Mouse (Mus musculus) retina, adult 2 months (tissue): ENCODE results near the gene Cyp2c23.

ENCODE experiments used
- DNase-seq: peaks from one replicate; pipeline ENCODE4 v3.0.0-alpha.2; 2012; ENCODE audit warnings: low read depth, low spot score

Gene Cyp2c23

DNA sequence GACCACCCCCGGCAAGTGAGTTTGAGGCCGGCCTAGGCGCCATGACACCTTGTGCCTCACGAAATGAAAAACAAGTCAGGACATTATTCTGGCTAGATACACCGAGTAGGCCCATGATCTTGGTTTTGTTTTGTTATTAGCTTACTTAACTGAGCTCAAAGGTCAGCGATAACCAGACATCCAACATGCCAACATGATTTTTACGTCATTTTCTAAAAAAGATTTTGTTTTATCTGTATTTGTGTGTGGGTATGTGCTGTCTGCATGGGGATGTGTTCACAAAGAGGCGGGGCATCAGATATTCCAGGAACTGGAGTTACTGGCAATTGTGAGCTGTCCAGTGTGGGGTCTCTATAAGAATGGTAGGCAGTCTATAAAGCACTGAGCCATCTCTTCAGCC lies 56.9 kb downstream of the Cyp2c23 start:
- no peak for DNase-seq

- no peak for DNase-seq
Measured at GRCm38 (mm10) chr19:43968436-43969026, 60.5 kb downstream of the Cyp2c23 start.

GRCm38 (mm10) chr19:43966481-43966880 lies 62.5 kb downstream of the Cyp2c23 start:
- DNase-seq = no peak

- no peak for DNase-seq
Measured at GRCm38 (mm10) chr19:43965496-43966085, 63.4 kb downstream of the Cyp2c23 start.

GRCm38 (mm10) chr19:43962795-43963194 lies 66.2 kb downstream of the Cyp2c23 start:
- DNase-seq = no peak

GRCm38 (mm10) chr19:43961185-43961584 lies 67.8 kb downstream of the Cyp2c23 start:
- DNase-seq = no peak

DNA sequence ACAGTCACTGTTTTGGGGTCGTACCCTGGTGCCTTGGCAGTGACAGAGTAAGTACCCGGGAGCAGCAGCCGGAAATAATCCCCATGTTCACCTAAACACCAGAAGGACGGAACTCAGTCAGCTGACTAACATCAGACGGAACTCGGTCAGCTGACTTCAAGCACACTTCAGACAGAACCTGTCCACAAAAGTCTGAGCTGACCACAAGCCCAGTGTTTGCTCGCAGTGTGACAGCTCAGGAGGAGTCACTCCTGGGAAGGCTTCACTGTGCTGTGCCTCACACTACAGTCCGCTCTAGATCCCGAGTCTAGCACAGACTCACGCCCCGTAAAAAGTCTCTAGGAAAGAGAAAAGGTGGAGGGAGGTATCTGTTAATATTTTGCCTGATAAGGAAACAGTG lies 69.0 kb downstream of the Cyp2c23 start:
- no peak for DNase-seq

GRCm38 (mm10) chr19:43959162-43959561 lies 69.8 kb downstream of the Cyp2c23 start:
- peak; percentile 65 for DNase-seq

DNA sequence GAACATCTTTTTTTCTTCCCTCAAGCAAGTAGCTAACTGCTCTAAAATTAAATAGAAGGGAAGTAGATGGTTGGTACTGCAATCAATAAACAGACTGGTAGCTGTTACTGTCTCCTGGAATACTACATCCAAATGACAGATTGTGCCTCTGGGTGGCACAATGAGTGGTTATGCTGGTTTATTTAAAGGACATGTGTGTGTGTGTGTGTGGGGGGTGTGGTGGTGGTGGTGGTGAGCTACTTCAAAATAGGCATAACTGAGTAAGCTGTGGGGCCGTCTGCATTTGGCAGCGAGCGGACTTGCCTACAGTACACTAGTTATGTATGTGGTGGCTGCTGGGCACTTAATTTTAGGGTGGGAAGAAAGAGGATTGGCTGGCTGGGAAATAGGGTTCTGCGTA lies 71.1 kb downstream of the Cyp2c23 start:
- DNase-seq = no peak

DNA sequence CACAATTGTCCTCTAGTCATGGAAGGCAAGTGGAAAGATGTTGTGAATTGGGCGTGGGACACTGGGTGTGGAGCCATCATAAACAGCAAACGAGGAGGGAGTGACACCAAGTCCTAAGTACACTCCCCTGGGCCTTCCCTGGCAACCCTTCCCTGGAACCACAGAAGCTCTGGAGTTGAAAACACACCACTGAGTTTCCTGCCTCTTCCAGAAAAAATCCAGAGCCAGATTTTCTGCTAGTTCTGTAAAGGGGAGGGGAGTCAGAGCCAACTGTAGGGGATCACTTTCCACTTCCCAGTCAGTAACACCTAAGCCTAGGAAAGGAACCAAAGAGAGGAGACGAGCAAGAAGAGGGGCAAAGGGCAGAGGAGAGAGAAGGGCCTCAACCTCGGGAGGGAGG lies 71.6 kb downstream of the Cyp2c23 start:
- DNase-seq = no peak

- DNase-seq = no peak
Measured at GRCm38 (mm10) chr19:43955266-43955665, 73.7 kb downstream of the Cyp2c23 start.
